Mouse (Mus musculus): Measurements from ENCODE around the gene Acmsd.

DNA sequence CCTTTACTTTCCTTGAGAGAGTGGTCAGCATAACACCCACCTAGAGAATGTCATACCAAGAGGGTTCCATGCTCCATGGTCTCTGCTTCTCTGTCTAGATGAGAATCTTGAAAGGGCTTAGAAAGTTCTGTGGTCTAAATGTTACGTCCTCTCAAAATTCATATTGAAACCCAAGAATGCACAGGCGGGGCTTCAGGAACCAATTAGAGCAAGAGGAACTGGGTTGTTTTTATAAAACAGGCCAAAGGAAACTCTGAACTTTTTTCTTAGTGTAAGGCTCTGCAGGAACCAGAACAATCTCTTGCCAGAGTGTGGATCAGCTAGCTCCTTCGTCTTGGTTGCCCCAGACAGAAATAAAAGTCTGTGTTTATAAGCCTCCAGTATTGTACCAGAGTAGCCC lies 3.6 kb downstream of the Acmsd start:
- no peak for TF ChIP-seq CTCF (IDR thresholded peaks at IDR 0.05; ENCODE audit: extremely low read depth, insufficient read depth, insufficient read length, insufficient replicate concordance)
- no peak for TF ChIP-seq POLR2A (IDR thresholded peaks at IDR 0.05; ENCODE audit: low read depth, low read length)
